ENCODE assay signal across 12 mouse cellular contexts in the genomic region with DNA sequence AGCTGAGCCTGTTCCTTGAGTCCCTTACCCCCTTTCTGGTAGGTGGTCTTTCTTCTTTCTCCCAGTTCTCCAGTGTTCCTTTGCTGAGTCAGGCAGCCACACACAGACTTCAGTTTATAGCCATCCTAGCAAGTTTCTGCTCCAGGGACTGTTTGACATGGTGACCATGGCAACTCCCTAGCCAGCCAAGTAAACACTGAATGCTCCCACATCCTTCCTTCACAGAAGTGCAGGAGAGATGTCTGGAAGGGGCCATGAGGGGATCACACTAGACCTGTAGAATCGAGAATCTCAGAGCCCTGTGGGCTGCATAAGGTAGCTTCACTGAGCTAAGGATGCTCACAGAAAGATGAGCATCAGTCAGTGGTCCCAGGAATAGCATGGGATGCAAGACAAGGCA. TPM values are rescaled to one million over a fixed set of nuclear protein-coding genes. Genes with fewer than 3 reads are reported as not detected.
DNase-seq lines count a peak whose midpoint lies in the region; ATAC-seq and TF ChIP-seq lines count a peak whose summit lies in the region.
"Had no signal": no experiment of that assay in that cellular context is flagged by ENCODE, and none has a peak within 500 bp of the region (broad histone marks: within the 10 kb centered on the region; RNA-seq: fewer than 3 reads in every experiment).

No protein-coding gene starts in this region.

- 0 out of 2 replicates have a peak, but pooled peaks have one; percentile 43 for ATAC-seq in intestine, embryonic 14.5 days (replicated peaks; ENCODE audit: low FRiP score, low TSS enrichment, low read depth)
- ATAC-seq in intestine, embryonic 15.5 days: no peak
- 0 out of 2 replicates have a peak, but pooled peaks have one; percentile 23 for ATAC-seq in lung, embryonic 16.5 days (ENCODE audit: low read depth)
- ATAC-seq: forebrain, embryonic 15.5 days had no signal

- no peak overlapping the region for H3K4me3 ChIP-seq in intestine, embryonic 14.5 days (ENCODE audit: low read depth, low read length)
- H3K4me3 ChIP-seq in intestine, embryonic 15.5 days (replicated peaks): no peak overlapping the region
- H3K4me3 ChIP-seq in lung, embryonic 16.5 days (ENCODE audit: low read length): no peak overlapping the region
- H3K4me3 ChIP-seq in lung, adult 2 months (replicated peaks; ENCODE audit: extremely low read depth, low read depth, low read length): no peak overlapping the region
- H3K4me3 ChIP-seq: embryonic facial prominence, embryonic 12.5 days; forebrain, embryonic 15.5 days; heart, adult 2 months; lung, embryonic 15.5 days had no signal

- H3K27me3 ChIP-seq in intestine, embryonic 14.5 days (replicated peaks; ENCODE audit: control insufficient read depth, insufficient read depth, low read length): no peaks in the 10 kb centered on the region
- no peaks in the 10 kb centered on the region for H3K27me3 ChIP-seq in intestine, embryonic 15.5 days (replicated peaks)
- no peaks in the 10 kb centered on the region for H3K27me3 ChIP-seq in lung, embryonic 16.5 days (ENCODE audit: control insufficient read depth, insufficient read depth, low read depth, low read length)
- H3K27me3 ChIP-seq: embryonic facial prominence, embryonic 12.5 days; forebrain, embryonic 15.5 days; lung, embryonic 15.5 days had no signal

- 13% methylated on average over 1 of the region's 1 CpGs for WGBS in intestine, embryonic 14.5 days
- 26% methylated on average over 1 of the region's 1 CpGs for WGBS in intestine, embryonic 15.5 days
- 19% methylated on average over 1 of the region's 1 CpGs for WGBS in lung, embryonic 16.5 days
- WGBS in lung, adult 2 months: 16% methylated on average over 1 of the region's 1 CpGs

- TF ChIP-seq CTCF in lung, adult 2 months (IDR thresholded peaks at IDR 0.05; ENCODE audit: insufficient read depth, low read length): no peak
- no peak for TF ChIP-seq CTCF in brain, embryonic 14.5 days (IDR thresholded peaks at IDR 0.05; ENCODE audit: borderline replicate concordance, extremely low read depth, insufficient read depth, insufficient read length)

- H3K4me2 ChIP-seq in intestine, embryonic 14.5 days (ENCODE audit: low read length): no peak overlapping the region
- H3K4me2 ChIP-seq in intestine, embryonic 15.5 days (replicated peaks): no peak overlapping the region
- H3K4me2 ChIP-seq in lung, embryonic 16.5 days (ENCODE audit: low read depth, low read length): no peak overlapping the region
- H3K4me2 ChIP-seq: embryonic facial prominence, embryonic 12.5 days; forebrain, embryonic 15.5 days; lung, embryonic 15.5 days had no signal

- H3K9me3 ChIP-seq in intestine, embryonic 14.5 days (ENCODE audit: control insufficient read depth, low read length): no peaks in the 10 kb centered on the region
- no peaks in the 10 kb centered on the region for H3K9me3 ChIP-seq in intestine, embryonic 15.5 days
- no peaks in the 10 kb centered on the region for H3K9me3 ChIP-seq in lung, embryonic 16.5 days (ENCODE audit: control insufficient read depth, low read length)
- H3K9me3 ChIP-seq: embryonic facial prominence, embryonic 12.5 days; forebrain, embryonic 15.5 days; lung, embryonic 15.5 days had no signal

- H3K27ac ChIP-seq in intestine, embryonic 14.5 days (ENCODE audit: low read depth): peak overlapping the region; percentile 1; the same call in 1 of the 2 replicates
- H3K27ac ChIP-seq in intestine, embryonic 15.5 days: no peak overlapping the region
- H3K27ac ChIP-seq in lung, embryonic 16.5 days (ENCODE audit: low read length): no peak overlapping the region
- H3K27ac ChIP-seq: embryonic facial prominence, embryonic 12.5 days; forebrain, embryonic 15.5 days; heart, adult 2 months; lung, embryonic 15.5 days had no signal

- no peak for TF ChIP-seq POLR2A in lung, adult 2 months (IDR thresholded peaks at IDR 0.05; ENCODE audit: borderline replicate concordance, extremely low read depth, low read depth, low read length)
- TF ChIP-seq POLR2A in brain, embryonic 14.5 days (IDR thresholded peaks at IDR 0.05; ENCODE audit: borderline replicate concordance, extremely low read depth, insufficient read depth, insufficient read length, poor library complexity, severe bottlenecking): no peak

- peaks cover 3% of the 10 kb centered on the region; the same call in 1 of the 2 replicates for H3K4me1 ChIP-seq in intestine, embryonic 14.5 days (replicated peaks; ENCODE audit: control insufficient read depth, insufficient read depth, low read length)
- 0 out of 2 replicates have a peak, but pooled peaks cover 2% of the 10 kb centered on the region for H3K4me1 ChIP-seq in intestine, embryonic 15.5 days (replicated peaks)
- H3K4me1 ChIP-seq in lung, embryonic 16.5 days (replicated peaks; ENCODE audit: control insufficient read depth, insufficient read depth, low read length): peaks cover 16% of the 10 kb centered on the region
- H3K4me1 ChIP-seq in lung, adult 2 months (ENCODE audit: control insufficient read depth, insufficient read depth, low read length): no peaks in the 10 kb centered on the region
- H3K4me1 ChIP-seq: embryonic facial prominence, embryonic 12.5 days; forebrain, embryonic 15.5 days had no signal

- H3K9ac ChIP-seq in intestine, embryonic 14.5 days (ENCODE audit: low read length): no peak overlapping the region
- H3K9ac ChIP-seq in intestine, embryonic 15.5 days: no peak overlapping the region
- H3K9ac ChIP-seq in lung, embryonic 16.5 days (ENCODE audit: low read length): no peak overlapping the region
- H3K9ac ChIP-seq: embryonic facial prominence, embryonic 12.5 days; forebrain, embryonic 15.5 days; lung, embryonic 15.5 days had no signal

- H3K36me3 ChIP-seq in intestine, embryonic 14.5 days (ENCODE audit: control insufficient read depth, insufficient read depth, low read length): no peaks in the 10 kb centered on the region
- no peaks in the 10 kb centered on the region for H3K36me3 ChIP-seq in intestine, embryonic 15.5 days
- H3K36me3 ChIP-seq in lung, embryonic 16.5 days (ENCODE audit: control insufficient read depth, insufficient read depth, low read length): no peaks in the 10 kb centered on the region
- H3K36me3 ChIP-seq: embryonic facial prominence, embryonic 12.5 days; forebrain, embryonic 15.5 days; lung, embryonic 15.5 days had no signal

- DNase-seq in intestine, embryonic 14.5 days (ENCODE audit: low spot score): peak; percentile 55
- no peak for DNase-seq in lung, adult 2 months
- peak; percentile 14 for DNase-seq in NIH3T3 (ENCODE audit: low read depth)
- DNase-seq in brain, embryonic 14.5 days (ENCODE audit: low read depth): peak; percentile 40
- DNase-seq in spleen, postnatal 10 days (ENCODE audit: low spot score in 2 of 2): no peak
- DNase-seq: cerebellum, adult 9-10 months had no signal

RNA-seq across cellular contexts. Expression of a gene that starts 33.3 kb away (rescaled TPM):
- 18.8 and 23.8 TPM in 2 replicates for polyA plus RNA-seq in intestine, embryonic 14.5 days (2014; fragmentation: Nextera tagmentation; extraction: Ambion mirVana)
- 19.4 and 21.3 TPM in 2 replicates for polyA plus RNA-seq in intestine, embryonic 15.5 days (2015; fragmentation: Nextera tagmentation; extraction: Ambion mirVana)
- polyA plus RNA-seq in lung, embryonic 16.5 days (2015; fragmentation: Nextera tagmentation; extraction: Ambion mirVana): 48.0 and 56.5 TPM in 2 replicates
- 142 and 148 TPM in 2 replicates for polyA plus RNA-seq in lung, adult 2 months (2012; rRNA removed)
- 11.2 and 13.4 TPM in 2 replicates for polyA plus RNA-seq in brain, embryonic 14.5 days (2012; rRNA removed)

Comparison
In these comparisons a context has a peak if more than half of its experiments do, and no peak if none do; other contexts are left out.
1. DNase-seq: peak in intestine, embryonic 14.5 days (single experiment), NIH3T3 (single experiment) and brain, embryonic 14.5 days (single experiment); none in lung, adult 2 months (single experiment) and spleen, postnatal 10 days (0 of 2).